Mouse (Mus musculus) skeletal muscle tissue, adult 2 months (tissue): ENCODE measurements around the gene Ccdc141.

ENCODE experiments used
- DNase-seq: peaks from one replicate; pipeline ENCODE4 v3.0.0-alpha.2; 2012; ENCODE audit warnings: low read depth, low spot score

The Ccdc141 gene

DNA sequence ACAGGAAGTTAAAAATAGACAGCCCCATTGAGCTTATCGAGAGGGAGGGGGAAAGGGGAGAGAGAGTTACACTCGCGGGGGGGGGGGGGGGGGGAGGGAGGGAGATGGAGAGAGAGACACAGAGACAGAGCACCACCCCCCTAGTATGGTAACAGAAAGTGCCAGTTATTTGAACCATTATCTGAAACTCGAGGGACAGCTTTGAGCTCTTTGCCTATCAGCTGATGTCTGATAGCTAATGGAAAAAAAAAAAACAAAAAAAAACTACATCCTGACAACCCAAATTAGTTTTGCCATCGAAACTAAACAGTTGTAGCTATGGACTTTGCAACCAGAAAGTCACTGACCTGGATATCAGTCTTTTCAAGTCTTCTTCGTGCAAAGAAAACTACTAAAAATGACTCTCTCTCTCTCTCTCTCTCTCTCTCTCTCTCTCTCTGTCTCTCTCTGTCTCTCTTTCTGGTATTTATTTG, at the start of gene Ccdc141:
Ccdc141 (minus strand) TSS at position 4 of the 473 bp plus-strand sequence.
- DNase-seq = no peak

GRCm38 (mm10) chr2:77212885-77213284, 42.4 kb upstream of the Ccdc141 start:
- DNase-seq = no peak

GRCm38 (mm10) chr2:77206951-77207350, 36.5 kb upstream of the Ccdc141 start:
- no peak for DNase-seq

- no peak for DNase-seq
Measured at GRCm38 (mm10) chr2:77203916-77204315, 33.5 kb upstream of the Ccdc141 start.

GRCm38 (mm10) chr2:77201900-77202299, 31.5 kb upstream of the Ccdc141 start:
- DNase-seq = no peak

DNA sequence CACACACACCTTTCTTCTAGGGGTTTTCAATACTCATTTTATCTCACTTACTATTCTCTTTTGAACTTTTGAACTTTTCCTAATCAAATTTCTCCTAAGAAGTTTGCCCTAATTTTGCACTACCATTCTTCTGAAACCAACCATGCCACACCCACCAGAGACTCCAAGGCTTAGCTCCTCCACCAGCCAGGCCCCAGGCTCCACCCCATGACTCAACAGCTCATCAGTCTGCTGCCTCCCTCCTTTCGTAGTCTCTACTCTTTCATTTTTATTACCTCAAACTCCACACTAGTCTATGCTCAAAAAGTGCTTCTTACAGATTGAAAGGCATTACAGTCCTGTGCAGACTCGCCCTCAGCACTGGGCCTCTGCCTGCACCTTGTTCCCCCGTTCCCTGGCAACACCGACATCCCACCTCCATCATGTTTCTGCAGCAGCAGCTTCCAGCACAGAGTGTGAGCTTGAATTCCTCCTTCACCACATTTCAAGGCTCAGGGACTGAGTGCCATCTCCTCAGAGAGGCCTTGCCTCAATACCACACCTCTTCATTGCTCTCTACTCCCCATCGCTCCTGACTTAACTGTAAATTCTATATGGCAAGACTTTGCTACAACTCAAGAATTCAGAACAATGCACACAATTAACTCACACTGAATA, 30.6 kb upstream of the Ccdc141 start:
- DNase-seq = no peak

GRCm38 (mm10) chr2:77200379-77200778, 29.9 kb upstream of the Ccdc141 start:
- DNase-seq = no peak

GRCm38 (mm10) chr2:77198246-77198645, 27.8 kb upstream of the Ccdc141 start:
- no peak for DNase-seq

DNA sequence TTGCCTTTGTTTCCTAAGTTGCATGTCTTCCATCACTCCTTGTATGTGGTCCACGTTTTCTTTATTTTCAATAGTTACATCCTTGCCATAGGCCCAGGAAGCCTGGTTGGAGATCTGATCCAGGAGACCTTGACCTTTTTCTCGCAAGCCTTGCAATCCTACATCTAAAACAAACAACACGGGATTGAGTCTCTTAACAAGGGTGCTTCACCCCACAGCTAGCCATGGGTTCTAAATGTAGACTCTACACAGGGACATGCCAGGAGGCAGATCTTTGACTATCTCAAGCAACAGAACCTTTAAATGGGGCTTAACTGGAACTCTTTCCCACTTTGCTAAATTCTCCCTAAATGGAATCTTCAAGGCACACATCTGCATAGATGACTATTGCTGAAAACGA, 26.4 kb upstream of the Ccdc141 start:
- no peak for DNase-seq

GRCm38 (mm10) chr2:77195056-77195455, 24.6 kb upstream of the Ccdc141 start:
- DNase-seq = no peak

- DNase-seq = no peak
Measured at GRCm38 (mm10) chr2:77191811-77192210, 21.4 kb upstream of the Ccdc141 start.

GRCm38 (mm10) chr2:77190891-77191290, 20.5 kb upstream of the Ccdc141 start:
- DNase-seq = no peak

GRCm38 (mm10) chr2:77190301-77190700, 19.9 kb upstream of the Ccdc141 start:
- no peak for DNase-seq

GRCm38 (mm10) chr2:77189671-77190070, 19.2 kb upstream of the Ccdc141 start:
- DNase-seq = no peak

DNA sequence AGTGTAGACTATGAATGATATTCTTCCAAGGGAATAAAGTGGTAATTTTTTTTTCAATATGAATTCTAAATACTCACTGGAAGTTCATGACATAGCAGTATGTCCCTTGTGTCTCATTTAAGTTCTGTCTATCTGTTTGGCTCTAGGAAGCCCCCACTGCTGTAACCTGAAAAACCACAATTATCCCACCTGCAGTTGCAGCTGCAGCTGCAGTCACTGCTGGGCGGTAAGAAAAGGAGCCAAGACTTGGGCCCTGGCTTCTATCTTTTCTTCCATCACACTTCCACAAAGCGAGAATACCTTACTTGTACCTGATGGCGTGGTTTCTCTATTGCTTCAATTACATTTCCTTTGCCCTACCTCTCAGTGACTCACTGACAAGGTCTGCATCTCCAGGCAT, 17.1 kb upstream of the Ccdc141 start:
- DNase-seq = no peak

GRCm38 (mm10) chr2:77186912-77187311, 16.5 kb upstream of the Ccdc141 start:
- DNase-seq = no peak

DNA sequence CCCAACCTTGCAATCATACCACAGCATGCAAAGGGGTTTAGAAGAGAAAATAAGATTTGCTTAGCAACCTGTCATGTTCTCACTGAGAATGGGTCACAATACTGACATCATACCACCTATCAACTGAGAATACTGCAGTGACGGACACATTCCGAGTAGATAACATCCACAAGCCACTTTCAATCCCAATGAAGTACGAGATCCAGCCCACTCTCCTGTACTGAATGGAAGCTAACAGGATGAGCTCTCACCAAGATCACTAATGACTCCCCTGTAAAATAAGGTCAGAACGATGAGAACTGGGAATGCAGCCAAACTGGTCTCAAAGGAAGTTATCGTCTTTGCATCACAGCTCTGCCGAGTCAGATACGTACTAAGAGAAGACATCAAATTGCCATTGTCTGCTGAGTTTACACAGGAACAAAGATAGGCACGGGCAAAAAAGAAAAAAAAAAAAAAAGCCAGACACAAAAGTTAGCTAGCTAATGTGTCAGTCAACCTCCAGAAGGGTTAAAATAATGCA, 13.7 kb upstream of the Ccdc141 start:
- DNase-seq = no peak

DNA sequence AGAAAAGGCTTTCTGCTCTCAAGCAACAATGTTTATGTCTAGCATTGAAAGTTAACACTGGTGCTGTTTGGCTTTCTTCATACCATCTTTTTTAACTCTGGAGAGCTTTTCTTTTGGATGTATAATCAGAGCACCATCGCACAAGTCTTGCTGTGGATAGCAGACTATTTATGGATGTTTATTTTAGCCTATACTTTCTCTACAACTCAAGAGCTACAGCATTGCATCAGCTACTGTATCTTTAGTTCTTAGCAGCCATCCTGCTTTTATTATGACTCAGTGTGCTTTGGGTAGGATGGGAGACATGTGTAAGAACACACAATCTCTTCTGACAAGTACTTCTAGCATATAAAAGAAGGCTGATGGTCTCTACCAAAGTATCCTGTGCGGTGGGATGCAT, 13.2 kb upstream of the Ccdc141 start:
- no peak for DNase-seq

DNA sequence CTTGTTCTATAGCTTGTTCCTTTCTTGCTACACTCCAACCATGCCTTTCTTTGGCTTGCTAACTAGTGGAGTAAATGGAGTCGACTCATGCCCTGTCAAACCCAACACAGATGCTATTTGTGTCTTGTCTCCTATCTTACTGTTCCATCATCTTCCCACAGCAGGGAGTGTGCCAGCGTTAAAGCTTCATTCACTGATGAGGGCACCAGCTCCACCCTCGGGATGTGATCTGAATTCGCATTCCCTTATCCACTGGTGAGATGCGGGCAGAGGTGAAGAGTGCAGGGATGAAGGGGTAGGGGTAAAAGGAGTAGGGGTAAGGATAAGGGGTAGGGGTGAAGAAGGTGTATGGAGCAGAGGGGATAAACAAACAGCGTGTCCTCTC, 12.6 kb upstream of the Ccdc141 start:
- DNase-seq = no peak

GRCm38 (mm10) chr2:77182271-77182995, 12.0 kb upstream of the Ccdc141 start:
- DNase-seq = no peak

DNA sequence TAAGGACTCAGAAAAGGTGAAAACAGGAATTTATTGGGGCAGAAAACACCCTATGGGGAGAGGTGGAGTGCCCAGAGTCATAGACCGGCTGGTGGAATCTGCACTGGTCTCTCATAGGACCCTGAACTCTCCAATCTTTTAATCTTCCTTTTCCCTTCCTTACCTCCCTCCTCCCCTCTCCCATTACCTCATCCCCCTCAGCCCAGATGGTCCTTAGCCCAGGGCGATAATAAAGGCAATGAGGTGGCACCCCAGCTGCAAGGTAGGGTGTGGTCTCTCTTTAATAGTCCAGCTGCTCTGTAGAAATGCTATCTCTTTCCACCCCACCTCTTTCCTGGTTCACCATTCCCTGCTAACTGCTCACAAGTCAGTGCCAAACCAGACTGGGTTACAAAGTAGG, 7.0 kb upstream of the Ccdc141 start:
- DNase-seq = no peak

GRCm38 (mm10) chr2:77176413-77176812, 6.0 kb upstream of the Ccdc141 start:
- no peak for DNase-seq

DNA sequence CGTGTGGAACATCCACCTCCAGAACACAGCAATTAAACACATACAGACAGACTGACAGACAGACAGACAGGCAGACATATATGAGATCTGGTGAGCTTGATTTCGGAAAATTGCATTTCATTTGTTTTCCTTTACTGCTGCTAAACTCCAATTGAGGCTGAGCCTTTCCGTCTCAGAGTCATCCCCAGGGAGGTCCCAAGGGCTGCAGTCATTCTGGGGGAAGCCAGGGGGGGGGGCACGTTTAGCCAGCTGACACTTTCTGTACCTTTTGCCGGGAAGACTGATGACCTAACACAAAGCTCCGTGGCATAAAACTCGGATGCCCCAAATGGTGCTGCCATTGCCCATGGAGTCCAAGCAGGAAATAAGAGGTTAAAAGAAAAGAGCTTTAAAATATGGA, 5.0 kb upstream of the Ccdc141 start:
- DNase-seq = no peak
